Mouse (Mus musculus) embryo, embryonic 10 days (tissue): Measurements from ENCODE around the gene Rhbdd1.

Source experiments
- DNase-seq: peaks from one replicate; pipeline ENCODE4 v3.0.0-alpha.2; 2015; ENCODE audit warnings: low spot score

Rhbdd1 gene

DNA sequence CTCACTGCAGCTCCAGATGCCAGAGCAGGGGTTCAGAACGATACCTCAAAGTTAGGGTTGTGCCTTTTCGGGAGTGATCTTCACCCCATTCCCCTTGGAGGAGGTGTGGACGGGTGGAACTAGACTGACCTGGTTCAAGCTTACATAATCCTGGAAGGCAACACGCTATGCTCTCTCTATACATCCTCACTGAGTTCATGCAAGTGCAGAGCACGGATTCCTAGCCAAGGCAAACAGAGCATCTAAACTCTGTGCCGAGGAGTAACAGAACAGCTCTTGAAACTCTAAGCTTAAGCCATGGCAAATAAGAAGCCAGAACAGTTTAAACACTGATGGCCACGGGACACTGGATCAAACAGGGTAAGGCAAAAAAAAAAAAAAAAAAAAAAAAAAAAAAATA, 166.1 kb downstream of the Rhbdd1 start:
- no peak for DNase-seq

- no peak for DNase-seq
Observed at GRCm38 (mm10) chr1:82486371-82486770, 170.1 kb downstream of the Rhbdd1 start.

GRCm38 (mm10) chr1:82491954-82492353, 175.7 kb downstream of the Rhbdd1 start:
- no peak for DNase-seq
